Mouse (Mus musculus): ENCODE data around the gene Prepl.

The Prepl gene

GRCm38 (mm10) chr17:85090120-85091099 lies at the start of gene Prepl, which contains the start of gene Camkmt:
TSS of gene Prepl (minus strand) at chr17:85090241.
TSS of gene Camkmt (plus strand) at chr17:85090552.
- peak; percentile 97 for DNase-seq (ENCODE audit: inconsistent ontology term)

GRCm38 (mm10) chr17:85138393-85138792 lies 48.4 kb upstream of the Prepl start:
- no peak for DNase-seq (ENCODE audit: inconsistent ontology term)

GRCm38 (mm10) chr17:85116643-85117042 lies 26.6 kb upstream of the Prepl start:
- peak; percentile 31 for DNase-seq (ENCODE audit: inconsistent ontology term)

- no peak for DNase-seq (ENCODE audit: inconsistent ontology term)
Observed at GRCm38 (mm10) chr17:85113441-85113840, 23.4 kb upstream of the Prepl start.

GRCm38 (mm10) chr17:85110640-85111039 lies 20.6 kb upstream of the Prepl start:
- DNase-seq (ENCODE audit: inconsistent ontology term): no peak

GRCm38 (mm10) chr17:85103310-85103709 lies 13.3 kb upstream of the Prepl start:
- no peak for DNase-seq (ENCODE audit: inconsistent ontology term)

- no peak for DNase-seq (ENCODE audit: inconsistent ontology term)
Observed at GRCm38 (mm10) chr17:85101751-85102150, 11.7 kb upstream of the Prepl start.

GRCm38 (mm10) chr17:85100232-85100631 lies 10.2 kb upstream of the Prepl start:
- DNase-seq (ENCODE audit: inconsistent ontology term): no peak

GRCm38 (mm10) chr17:85098677-85099323 lies 8.8 kb upstream of the Prepl start:
- peak; percentile 6 for DNase-seq (ENCODE audit: inconsistent ontology term)

- no peak for DNase-seq (ENCODE audit: inconsistent ontology term)
Observed at GRCm38 (mm10) chr17:85096396-85096795, 6.4 kb upstream of the Prepl start.

- DNase-seq (ENCODE audit: inconsistent ontology term): no peak
Observed at GRCm38 (mm10) chr17:85091762-85092161, 1.7 kb upstream of the Prepl start.

GRCm38 (mm10) chr17:85089621-85090020 lies 420 bp downstream of the Prepl start:
- DNase-seq (ENCODE audit: inconsistent ontology term): peak; percentile 54

- DNase-seq (ENCODE audit: inconsistent ontology term): peak; percentile 58
Observed at GRCm38 (mm10) chr17:85089011-85089410, 1.0 kb downstream of the Prepl start.

- DNase-seq (ENCODE audit: inconsistent ontology term): no peak
Observed at GRCm38 (mm10) chr17:85088401-85088800, 1.6 kb downstream of the Prepl start.

- no peak for DNase-seq (ENCODE audit: inconsistent ontology term)
Observed at GRCm38 (mm10) chr17:85087591-85087990, 2.5 kb downstream of the Prepl start.

GRCm38 (mm10) chr17:85086501-85086900 lies 3.5 kb downstream of the Prepl start:
- DNase-seq (ENCODE audit: inconsistent ontology term): no peak

GRCm38 (mm10) chr17:85085335-85085734 lies 4.7 kb downstream of the Prepl start:
- DNase-seq (ENCODE audit: inconsistent ontology term): no peak

GRCm38 (mm10) chr17:85080781-85081180 lies 9.3 kb downstream of the Prepl start:
- no peak for DNase-seq (ENCODE audit: inconsistent ontology term)

- no peak for DNase-seq (ENCODE audit: inconsistent ontology term)
Observed at GRCm38 (mm10) chr17:85079276-85079675, 10.8 kb downstream of the Prepl start.

- DNase-seq (ENCODE audit: inconsistent ontology term): no peak
Observed at GRCm38 (mm10) chr17:85074083-85074482, 16.0 kb downstream of the Prepl start.

GRCm38 (mm10) chr17:85073214-85073613 lies 16.8 kb downstream of the Prepl start:
- DNase-seq (ENCODE audit: inconsistent ontology term): no peak

- no peak for DNase-seq (ENCODE audit: inconsistent ontology term)
Observed at GRCm38 (mm10) chr17:85072383-85072782, 17.7 kb downstream of the Prepl start.

All from Muller cell, postnatal 12 days (primary cell).